Mouse (Mus musculus): ENCODE measurements at regions not wholly inside any gene's neighbourhood (a gene's known extent, or its start where the extent isn't known, plus 50 kb on each side); places are given as distances from the start of the nearest gene placed in this dataset.

DNA sequence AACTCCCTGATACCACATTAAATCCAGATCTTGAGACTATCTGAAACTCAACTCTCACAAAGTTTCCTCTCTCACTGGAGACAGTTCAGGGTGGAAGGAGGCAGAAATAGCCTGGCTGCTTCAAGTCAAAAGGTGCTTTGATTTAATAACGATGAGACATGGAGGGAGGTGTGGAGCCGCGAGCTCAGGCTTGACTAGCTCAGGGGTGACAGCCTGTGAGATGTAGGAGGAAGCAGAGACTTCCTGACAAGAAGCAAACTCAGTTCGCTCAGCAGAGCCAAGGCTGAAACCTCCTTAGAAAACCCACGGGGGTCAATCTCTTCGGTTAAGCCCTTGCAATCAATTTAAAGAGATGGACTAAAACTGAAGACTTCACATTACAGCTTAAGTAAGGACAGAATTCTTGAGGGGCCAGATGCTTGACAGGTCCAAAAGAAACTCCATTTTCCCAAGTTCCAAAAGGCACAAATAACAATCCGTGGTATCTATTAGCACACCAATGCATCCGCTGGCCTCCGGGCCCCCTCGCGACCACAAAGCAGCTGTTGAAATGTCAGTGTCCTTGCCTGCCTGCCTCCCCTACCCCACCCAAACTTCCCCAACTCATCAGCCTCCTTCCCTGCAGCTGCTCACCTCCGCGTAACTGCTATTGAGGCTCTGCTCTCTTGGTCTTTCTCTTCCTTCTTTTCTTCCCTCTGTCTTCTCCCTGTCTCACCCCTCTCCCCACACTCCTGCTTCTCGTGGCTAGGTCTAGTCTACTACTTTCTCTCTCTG is 99.8 kb upstream of the Supt20 start:
- intact Hi-C loops (cut with DNase I), result no loop called here
- DNase-seq, result no peak

DNA sequence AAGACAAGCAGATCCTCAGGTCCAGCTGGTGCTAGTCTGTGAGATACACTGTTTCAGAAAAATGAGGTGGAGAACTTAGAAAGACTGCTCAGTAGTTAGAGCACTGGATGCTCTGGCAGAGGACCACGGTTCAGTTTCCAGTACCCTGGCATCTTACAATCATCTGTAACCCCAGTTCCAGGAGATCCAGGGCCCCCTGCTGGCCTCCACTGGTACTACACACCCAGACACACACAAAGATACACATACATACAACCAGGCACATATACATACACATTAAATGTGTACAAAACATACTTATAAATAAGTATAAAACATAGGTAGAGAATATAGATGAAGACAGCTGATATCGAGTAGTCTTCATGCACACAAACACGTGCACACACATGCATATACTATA is 97.4 kb upstream of the Supt20 start:
- intact Hi-C loops (cut with DNase I), result no loop called here
- DNase-seq, result no peak

DNA sequence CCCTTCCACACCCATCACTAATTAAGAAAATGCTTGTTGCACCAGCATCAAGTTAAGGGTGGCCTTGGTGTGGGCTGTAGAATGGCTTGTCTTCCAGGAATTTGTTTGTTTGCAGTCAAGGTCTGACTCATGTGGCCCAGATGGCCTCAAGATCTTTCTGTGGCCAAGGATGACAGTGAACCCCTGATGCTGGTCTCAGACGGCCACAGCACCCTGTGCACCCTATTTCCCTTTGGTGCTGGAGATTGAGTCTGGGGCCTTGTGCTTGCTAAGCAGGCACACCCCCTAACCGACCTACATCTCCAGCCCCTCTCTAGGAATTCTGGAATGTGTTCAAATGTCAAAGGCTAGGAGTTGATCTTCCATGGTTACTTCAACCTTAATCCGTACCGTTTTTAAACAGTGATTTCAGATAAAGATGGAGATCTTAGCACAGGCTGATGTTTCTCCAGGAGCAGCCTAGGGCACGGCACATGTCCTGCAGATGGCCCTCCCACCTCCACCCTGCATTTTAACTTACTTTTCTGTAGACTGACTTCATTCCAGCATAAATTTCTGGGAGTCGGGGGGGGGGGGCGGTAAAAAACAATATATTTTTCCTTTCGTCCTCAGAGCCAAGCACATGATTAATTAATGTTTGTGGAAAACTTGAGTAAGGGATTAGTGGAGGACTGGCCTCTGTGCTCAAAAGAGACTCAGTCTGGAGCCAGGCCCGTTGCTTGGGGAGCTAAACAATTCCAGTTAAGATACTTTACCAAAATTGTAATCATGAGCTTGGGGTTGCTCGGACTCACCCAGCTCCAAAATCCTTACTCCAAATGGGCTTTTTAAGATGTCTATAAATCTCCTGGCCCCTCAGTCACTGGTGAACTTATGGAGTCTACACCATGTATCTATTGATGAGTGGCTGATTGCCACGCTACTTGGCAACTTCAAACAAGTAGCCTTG is 95.0 kb upstream of the Supt20 start:
- intact Hi-C loops (cut with DNase I), result no loop called here
- DNase-seq, result no peak

DNA sequence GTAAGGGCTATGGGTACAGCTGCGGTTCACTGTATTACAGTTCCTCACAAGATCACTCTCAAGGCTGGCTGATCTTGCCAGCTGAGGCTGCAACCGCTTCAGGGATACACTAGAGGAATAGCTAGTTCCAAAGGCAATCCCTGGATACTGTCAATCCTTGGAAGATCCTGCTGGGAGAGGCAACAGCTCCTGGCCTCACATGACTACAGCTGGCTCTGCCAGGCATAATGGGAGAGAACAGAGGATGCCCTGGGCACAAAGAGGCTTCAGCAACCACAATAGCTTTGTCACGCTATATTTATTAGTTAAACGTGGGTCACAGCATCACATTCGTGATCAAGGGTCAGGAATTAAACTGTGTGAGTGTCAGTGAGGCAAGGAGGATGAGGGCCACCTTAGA is 94.3 kb upstream of the Supt20 start:
- intact Hi-C loops (cut with DNase I), result no loop called here
- no peak for DNase-seq

DNA sequence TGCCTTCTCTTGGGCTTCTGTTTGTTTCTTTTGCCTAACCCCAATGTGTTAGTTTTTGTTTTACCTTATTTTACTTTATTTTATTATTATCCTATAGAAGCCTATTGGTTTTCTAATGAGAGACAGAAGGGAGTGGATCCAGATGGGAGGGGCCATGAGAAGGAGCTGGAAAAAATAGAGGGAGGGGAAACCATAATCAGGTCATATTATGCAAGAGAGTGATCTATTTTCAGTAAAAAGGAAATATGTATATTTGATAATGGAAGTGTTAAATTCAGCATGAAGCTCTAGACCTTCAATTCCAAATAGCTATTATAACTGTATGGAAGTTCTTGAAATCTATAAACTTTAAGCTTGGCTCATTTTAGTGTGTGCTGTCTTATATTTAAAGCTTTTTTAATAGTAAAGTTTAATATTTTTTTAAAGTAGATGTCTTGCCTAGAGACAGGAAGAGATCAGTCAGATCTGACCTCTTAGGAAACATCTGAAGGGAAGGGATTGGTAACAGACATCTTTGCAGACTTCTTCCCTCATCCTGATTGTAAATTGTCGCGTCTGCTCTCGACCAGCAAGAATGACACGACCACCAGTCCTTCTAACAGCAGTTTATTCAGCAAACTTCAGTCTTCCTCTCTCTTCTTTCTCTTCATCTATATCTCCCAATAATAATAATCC is 87.8 kb upstream of the Supt20 start:
- DNase-seq, result no peak
- intact Hi-C loops (cut with DNase I), result no loop called here

DNA sequence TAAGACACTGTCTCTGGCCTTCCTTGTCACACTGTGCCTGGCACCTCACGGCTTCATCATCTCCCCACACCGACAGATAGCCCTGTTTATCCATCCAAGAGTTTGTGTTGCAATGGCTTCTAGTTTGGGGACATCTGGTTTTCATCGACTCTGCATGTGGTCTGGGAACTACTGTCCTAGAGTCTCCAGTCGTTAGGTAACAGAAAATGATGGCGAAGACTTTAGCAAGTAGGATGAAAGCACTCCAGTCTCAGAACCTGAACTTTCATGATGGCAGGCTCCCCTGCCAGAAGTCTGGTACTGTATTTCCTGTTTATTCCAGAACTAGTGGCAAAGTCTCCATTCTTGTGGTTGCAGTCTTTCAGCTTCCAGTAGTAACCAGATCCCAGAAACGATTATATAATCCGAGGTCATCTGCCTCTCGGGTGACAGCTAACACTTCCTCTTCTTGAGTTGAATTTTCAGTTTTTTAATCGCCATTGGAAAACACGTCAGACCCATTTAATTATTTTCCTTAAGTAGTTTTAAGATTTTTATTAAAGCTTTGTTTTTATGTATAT is 81.1 kb upstream of the Supt20 start:
- no peak for DNase-seq

DNA sequence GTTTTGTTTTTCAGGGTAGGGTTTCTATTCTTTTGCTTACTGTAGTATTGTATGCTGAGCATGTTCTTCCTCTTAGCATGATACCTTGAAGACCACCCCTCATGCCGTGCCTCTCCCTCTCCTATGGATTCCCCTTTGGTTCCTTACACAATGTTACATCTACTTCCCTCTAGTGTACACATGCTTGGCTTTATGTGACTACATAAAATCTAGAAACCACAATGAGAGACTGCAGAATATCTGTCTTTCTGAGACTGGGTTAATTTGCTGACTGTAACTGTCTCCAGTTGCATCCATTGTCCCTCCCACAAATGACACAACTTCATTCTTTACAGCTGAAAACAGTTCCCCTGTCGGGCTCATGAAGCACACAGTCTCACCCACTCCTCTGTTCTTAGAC is 78.8 kb upstream of the Supt20 start:
- intact Hi-C loops (cut with DNase I), result no loop called here
- DNase-seq, result no peak

More for the DNA sequence above, 81.1 kb upstream of the Supt20 start:
- intact Hi-C loops (cut with DNase I), result no loop called here

DNA sequence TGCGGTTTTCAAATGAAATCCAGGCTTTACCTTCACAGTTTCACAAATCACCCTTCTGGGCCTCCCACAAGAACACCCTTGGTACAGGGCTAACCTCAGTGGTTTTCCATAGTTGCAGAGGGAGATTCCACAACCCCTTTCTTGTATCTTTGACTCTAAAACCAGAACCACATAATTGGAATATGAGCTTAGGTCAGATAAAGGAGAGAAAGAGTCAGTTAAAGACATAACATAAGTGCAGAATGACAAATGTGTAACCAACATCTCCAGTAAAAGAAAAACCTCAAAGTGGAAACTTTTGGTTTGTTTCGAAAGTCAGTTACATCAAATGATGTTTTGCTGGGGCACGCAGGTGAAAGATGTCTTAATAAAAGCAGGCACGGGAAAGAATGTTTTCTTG is 75.3 kb upstream of the Supt20 start:
- intact Hi-C loops (cut with DNase I), result no loop called here
- DNase-seq, result no peak

DNA sequence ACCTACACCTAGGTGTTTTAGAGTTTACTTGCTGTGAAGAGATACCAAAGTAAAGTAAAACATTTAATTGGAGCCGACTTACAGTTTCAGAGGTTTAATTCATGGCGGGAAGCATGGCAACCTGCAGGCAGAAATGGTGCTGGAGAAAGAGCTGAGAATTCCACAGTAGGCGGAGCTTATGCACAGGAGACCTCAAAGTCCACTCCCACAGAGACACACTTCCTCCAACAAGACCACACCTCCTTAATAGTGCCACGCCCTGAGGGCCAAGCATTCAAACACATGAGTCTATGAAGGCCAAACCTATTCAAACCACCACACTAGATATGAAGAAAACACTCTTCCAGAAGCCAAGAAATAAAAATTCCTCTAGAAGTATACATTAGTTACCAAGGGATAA is 74.3 kb upstream of the Supt20 start:
- DNase-seq, result no peak
- intact Hi-C loops (cut with DNase I), result no loop called here

DNA sequence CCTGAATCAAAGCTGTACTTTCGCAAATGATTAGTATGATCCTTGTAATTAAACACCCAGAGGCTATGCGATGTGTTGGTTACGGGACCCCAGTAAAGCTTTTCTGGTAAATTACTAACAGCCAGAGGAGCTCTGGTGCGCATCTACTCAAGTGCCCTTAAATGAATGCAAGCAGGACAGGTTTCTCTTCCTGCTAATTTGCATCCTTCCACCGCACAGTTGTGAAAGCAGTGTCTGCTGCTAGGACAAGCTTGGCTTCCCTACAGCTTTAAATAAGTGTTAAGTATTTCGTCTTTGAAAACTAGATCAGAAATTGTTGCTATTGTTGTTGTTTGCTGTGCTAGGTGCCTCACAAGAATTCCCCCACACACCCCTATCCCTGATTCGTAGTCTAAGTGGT is 62.4 kb upstream of the Supt20 start:
- intact Hi-C loops (cut with DNase I), result no loop called here
- no peak for DNase-seq

DNA sequence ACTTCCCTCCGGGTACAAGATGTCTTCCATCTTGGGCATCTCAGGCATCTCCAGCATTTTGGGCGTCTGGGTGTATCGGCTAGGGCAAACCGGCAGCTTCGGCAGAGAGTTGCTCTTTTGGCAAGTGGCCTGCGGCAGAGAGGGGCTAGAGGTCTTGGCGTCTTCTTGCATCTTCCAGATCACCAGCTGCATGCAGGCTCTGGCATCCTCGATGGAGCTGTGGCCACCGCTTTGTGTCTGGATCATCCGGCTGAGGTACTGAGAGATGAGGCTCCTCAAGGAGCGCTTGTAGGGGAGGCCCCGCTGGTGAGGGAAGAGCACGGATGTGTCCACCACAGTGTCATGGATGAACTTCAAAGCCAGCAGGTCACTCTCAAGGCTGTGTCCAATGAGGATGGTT is 59.9 kb upstream of the Supt20 start:
- intact Hi-C loops (cut with DNase I), result no loop called here
- DNase-seq, result no peak

DNA sequence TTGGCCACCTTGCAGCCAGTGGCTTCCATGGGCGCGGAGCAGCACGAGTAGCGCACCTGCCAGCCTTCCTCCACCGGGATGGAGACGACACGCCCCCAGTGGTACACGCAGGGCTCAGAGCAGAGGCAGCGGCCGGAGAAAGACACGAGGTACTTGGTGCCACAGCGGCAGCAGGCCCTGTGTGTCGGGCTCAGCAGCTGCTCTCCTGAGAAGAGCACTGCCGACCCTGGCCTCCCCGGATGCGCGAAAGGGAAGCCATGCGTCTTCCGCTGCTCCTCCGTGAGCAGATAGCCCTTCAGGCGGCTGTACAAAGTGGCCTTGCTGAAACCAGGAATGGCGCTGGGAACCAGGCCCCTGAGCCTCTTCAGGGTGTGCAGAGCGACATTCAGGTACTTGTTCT is 59.2 kb upstream of the Supt20 start:
- DNase-seq, result no peak
- intact Hi-C loops (cut with DNase I), result no loop called here

DNA sequence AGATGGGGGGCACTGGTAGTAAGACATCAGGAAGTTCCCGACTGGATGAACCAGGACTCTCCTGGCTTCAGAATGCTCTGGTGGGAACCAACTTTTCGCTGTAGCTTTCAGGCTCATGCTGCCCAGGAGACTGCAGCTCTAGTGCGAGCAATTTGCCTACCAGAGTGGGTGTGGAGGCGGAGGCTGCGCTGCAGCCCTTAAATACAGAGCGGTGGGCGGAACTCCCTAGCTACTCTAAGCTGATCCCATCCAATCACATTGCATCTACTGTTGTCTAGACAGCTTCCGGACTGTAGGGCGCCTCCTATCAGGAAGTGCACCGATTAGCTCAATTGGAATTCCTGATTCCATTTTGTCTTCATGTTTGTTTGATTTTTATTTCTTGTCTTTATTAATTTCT is 58.2 kb upstream of the Supt20 start:
- no peak for DNase-seq
- intact Hi-C loops (cut with DNase I), result no loop called here

All from gastrocnemius, postnatal 36 days (tissue).